Mouse (Mus musculus) ES-Bruce4 (cell line): ENCODE results near the gene Rmnd5b.

ENCODE experiments used
- CTCF ChIP-seq: IDR thresholded peaks from one replicate; pipeline ENCODE4 v1.8.1; 2011; ENCODE audit warnings: low read depth, low read length
- POLR2A ChIP-seq: IDR thresholded peaks from one replicate; pipeline ENCODE4 v1.8.1; 2011; ENCODE audit warnings: low read length; ENCODE audit not compliant: insufficient read depth

DNA sequence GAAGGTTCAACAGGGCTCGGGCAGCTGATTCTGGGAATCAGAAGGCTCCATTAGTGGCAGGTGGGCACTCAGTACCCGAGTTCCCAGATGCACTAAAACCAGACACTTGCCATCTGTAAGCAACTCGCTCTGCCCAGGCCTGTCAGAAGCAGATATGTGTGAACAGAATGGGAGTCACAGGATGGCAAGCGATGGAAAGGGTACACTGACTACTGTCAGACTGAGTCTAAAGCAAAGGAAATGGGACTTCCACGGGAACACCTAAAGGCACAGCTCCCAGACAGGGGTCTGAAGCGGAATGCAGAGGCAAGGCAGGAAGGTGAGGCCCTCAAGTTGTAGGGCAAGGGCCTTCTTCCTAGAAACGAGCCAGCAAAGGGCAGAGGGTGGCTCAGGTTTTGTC lies 10.5 kb upstream of the Rmnd5b start:
- TF ChIP-seq CTCF (no peak), POLR2A (no peak)
